ENCODE assay signal across 8 mouse cellular contexts in genomic region chr7:19910421-19911291, GRCm38 (mm10). TPM values are rescaled to one million over a fixed set of nuclear protein-coding genes. Genes with fewer than 3 reads are reported as not detected.
A peak's percentile ranks its signal among the peaks of the same experiment; 100 is the strongest.
DNase-seq lines count a peak whose midpoint lies in the region; ATAC-seq and TF ChIP-seq lines count a peak whose summit lies in the region.

No protein-coding gene starts in this region.

- no peak for TF ChIP-seq POLR2A in brain, embryonic 14.5 days (IDR thresholded peaks at IDR 0.05; ENCODE audit: borderline replicate concordance, extremely low read depth, insufficient read depth, insufficient read length, poor library complexity, severe bottlenecking)

- no peak overlapping the region for H3K4me2 ChIP-seq in neural tube, embryonic 15.5 days

- intact Hi-C loops in heart, postnatal 10 days (cut with DNase I), result loop anchor here (1.0 kb wide), 1 partner anchor 46 kb away; no protein-coding TSS in a partner anchor

- no peak overlapping the region for H3K4me3 ChIP-seq in forebrain, embryonic 10.5 days
- no peak overlapping the region for H3K4me3 ChIP-seq in neural tube, embryonic 15.5 days (replicated peaks)

- DNase-seq in CD8-positive naive resting alpha-beta T cell, adult 2 months (ENCODE audit: low read depth in 2 of 2, low spot score in 2 of 2), result peak; percentile 74 to 77
- DNase-seq in brain, embryonic 14.5 days (ENCODE audit: low read depth), result peak; percentile 74
- peak; percentile 75 for DNase-seq in forebrain, embryonic 10.5 days (ENCODE audit: extremely low spot score, low spot score)
- peak; percentile 83 to 91 for DNase-seq in heart, postnatal 10 days
- DNase-seq in kidney, postnatal 36 days, result peak; percentile 82 to 93
- peak; percentile 72 to 78 for DNase-seq in lung, adult 18-20 months
- DNase-seq in thymus, adult 18-20 months, result peak; percentile 69 to 75

- no peak overlapping the region for H3K9ac ChIP-seq in neural tube, embryonic 15.5 days (replicated peaks)

- H3K4me1 ChIP-seq in forebrain, embryonic 10.5 days, result no peaks in the 10 kb centered on the region
- H3K4me1 ChIP-seq in neural tube, embryonic 15.5 days, result no peaks in the 10 kb centered on the region

- peak; percentile 78 for ATAC-seq in neural tube, embryonic 15.5 days (ENCODE audit: low FRiP score)

- peak; percentile 93 for TF ChIP-seq CTCF in brain, embryonic 14.5 days (IDR thresholded peaks at IDR 0.05; ENCODE audit: borderline replicate concordance, extremely low read depth, insufficient read depth, insufficient read length)

- H3K9me3 ChIP-seq in forebrain, embryonic 10.5 days, result peaks cover 6% of the 10 kb centered on the region
- 0 out of 2 replicates have a peak, but pooled peaks cover 4% of the 10 kb centered on the region for H3K9me3 ChIP-seq in neural tube, embryonic 15.5 days (replicated peaks)

- H3K27me3 ChIP-seq in forebrain, embryonic 10.5 days (ENCODE audit: poor library complexity, severe bottlenecking), result no peaks in the 10 kb centered on the region
- no peaks in the 10 kb centered on the region for H3K27me3 ChIP-seq in neural tube, embryonic 15.5 days (replicated peaks)

- H3K27ac ChIP-seq in forebrain, embryonic 10.5 days, result no peak overlapping the region
- H3K27ac ChIP-seq in neural tube, embryonic 15.5 days (replicated peaks), result no peak overlapping the region

- H3K36me3 ChIP-seq in forebrain, embryonic 10.5 days (replicated peaks), result peaks cover 29% of the 10 kb centered on the region
- peaks cover 30% of the 10 kb centered on the region for H3K36me3 ChIP-seq in neural tube, embryonic 15.5 days

- WGBS in forebrain, embryonic 10.5 days, result 53% methylated on average over 21 of the region's 21 CpGs
- WGBS in neural tube, embryonic 15.5 days, result 51% methylated on average over 21 of the region's 21 CpGs

RNA-seq across cellular contexts. Expression of gene Pvr, which starts 10.3 kb away (rescaled TPM):
- 8.1 and 11.9 TPM in 2 replicates for polyA plus RNA-seq in brain, embryonic 14.5 days (2012; rRNA removed)
- polyA plus RNA-seq in forebrain, embryonic 10.5 days (2016; fragmentation: Nextera tagmentation; extraction: Ambion mirVana), result 4.7 and 4.8 TPM in 2 replicates
- 10 to 100 TPM; 21.2 to 23.1 TPM for total RNA-seq in heart, postnatal 10 days (2021)
- polyA plus RNA-seq in neural tube, embryonic 15.5 days (2015; fragmentation: Nextera tagmentation; extraction: Ambion mirVana), result 12.0 and 12.5 TPM in 2 replicates

RNA-seq across cellular contexts. Expression of gene Ceacam19, which starts 22.9 kb away (rescaled TPM):
- polyA plus RNA-seq in brain, embryonic 14.5 days (2012; rRNA removed), result 0.03 and 0.15 TPM in 2 replicates
- polyA plus RNA-seq in forebrain, embryonic 10.5 days (2016; fragmentation: Nextera tagmentation; extraction: Ambion mirVana), result not detected in 2 replicates
- total RNA-seq in heart, postnatal 10 days (2021), result not detected
- not detected in 2 replicates for polyA plus RNA-seq in neural tube, embryonic 15.5 days (2015; fragmentation: Nextera tagmentation; extraction: Ambion mirVana)

RNA-seq across cellular contexts. Expression of gene Igsf23, which starts 39.9 kb away (rescaled TPM):
- not detected in 2 replicates for polyA plus RNA-seq in brain, embryonic 14.5 days (2012; rRNA removed)
- polyA plus RNA-seq in forebrain, embryonic 10.5 days (2016; fragmentation: Nextera tagmentation; extraction: Ambion mirVana), result 0.11 TPM in 1 of 2 replicates, not detected in the other
- 1 to 10 TPM; 1.4 to 3.6 TPM for total RNA-seq in heart, postnatal 10 days (2021)
- 0.12 and 0.43 TPM in 2 replicates for polyA plus RNA-seq in neural tube, embryonic 15.5 days (2015; fragmentation: Nextera tagmentation; extraction: Ambion mirVana)

RNA-seq across cellular contexts. Expression of gene Ceacam16, which starts 49.6 kb away (rescaled TPM):
- not detected in 2 replicates for polyA plus RNA-seq in brain, embryonic 14.5 days (2012; rRNA removed)
- polyA plus RNA-seq in forebrain, embryonic 10.5 days (2016; fragmentation: Nextera tagmentation; extraction: Ambion mirVana), result not detected in 2 replicates
- not detected for total RNA-seq in heart, postnatal 10 days (2021)
- 0.69 and 1.2 TPM in 2 replicates for polyA plus RNA-seq in neural tube, embryonic 15.5 days (2015; fragmentation: Nextera tagmentation; extraction: Ambion mirVana)

RNA-seq across cellular contexts. Expression of gene Ceacam20, which starts 54.6 kb away (rescaled TPM):
- polyA plus RNA-seq in brain, embryonic 14.5 days (2012; rRNA removed), result not detected in 2 replicates
- polyA plus RNA-seq in forebrain, embryonic 10.5 days (2016; fragmentation: Nextera tagmentation; extraction: Ambion mirVana), result not detected in 2 replicates
- total RNA-seq in heart, postnatal 10 days (2021), result not detected
- polyA plus RNA-seq in neural tube, embryonic 15.5 days (2015; fragmentation: Nextera tagmentation; extraction: Ambion mirVana), result not detected in 2 replicates
